Mouse (Mus musculus) small intestine, adult 2 months (tissue): Measurements from ENCODE around the gene Fam221b.

Source experiments
- CTCF ChIP-seq: fragments of 200-500 bp; IDR thresholded peaks from 2 replicates; pipeline ENCODE4 v1.5.1; 2012; ENCODE audit warnings: low read depth, mild to moderate bottlenecking, control low read depth, inconsistent platforms, low read length, moderate library complexity, mixed read lengths; ENCODE audit not compliant: insufficient replicate concordance, insufficient read length; ENCODE audit errors: extremely low read depth
- POLR2A ChIP-seq: fragments of 200-500 bp; IDR thresholded peaks from 2 replicates; pipeline ENCODE4 v1.6.1; 2012; ENCODE audit warnings: low read depth, mild to moderate bottlenecking, control low read depth, inconsistent platforms, low read length, moderate library complexity

- TF ChIP-seq CTCF (no peak), POLR2A (no peak)
These were observed 56.4 kb downstream of the Fam221b start for GRCm38 (mm10) chr4:43612534-43612933.
